Mouse (Mus musculus) Patski (cell line): ENCODE data around the gene Abca8b. TPM values are rescaled to one million over a fixed set of nuclear protein-coding genes. Genes with fewer than 3 reads are reported as not detected.

Experiments used
- ATAC-seq: fragments of 100-300 bp; one replicate; pipeline ENCODE4 v1.8.0; 2021
- CTCF ChIA-PET: fragments of 350-600 bp; sonication (Branson Sonifier 250); formaldehyde crosslinking; loops from one replicate; lab custom pipeline; 2022; ENCODE audit warnings: inconsistent platforms; lab: Charles Lee
- POLR2A ChIA-PET: fragments of 350-600 bp; sonication (Branson Sonifier 250); formaldehyde crosslinking; loops from one replicate; lab custom pipeline; 2022; ENCODE audit warnings: antibody characterized with exemption, inconsistent platforms; lab: Charles Lee
- DNase-seq: peaks from one replicate; pipeline ENCODE4 v3.0.0-alpha.2; 2011; ENCODE audit warnings: low read depth, low spot score
- H3K27me3 ChIP-seq: fragments of 371-371 bp; one replicate; pipeline ENCODE4 v1.5.1; 2021
- CTCF ChIP-seq: fragments of 100-300 bp; IDR thresholded peaks from one replicate; pipeline ENCODE4 v1.5.1; 2021
- in situ Hi-C: fragments of 300-500 bp; cut with MboI; formaldehyde crosslinking; loops from 3 replicates; pipeline ENCODE4 v1.11.1; 2018; ENCODE audit warnings: low pct_unique_long_range_greater_than_20kb, mixed read lengths
- polyA plus RNA-seq: library from polyadenylated mRNA; unstranded; gene quantifications from one replicate; pipeline ENCODE4 v1.2.3, GENCODE M21; 2021

Gene Abca8b
- polyA plus RNA-seq, 1 experiment from 2014 or later = 1.8 TPM

DNA sequence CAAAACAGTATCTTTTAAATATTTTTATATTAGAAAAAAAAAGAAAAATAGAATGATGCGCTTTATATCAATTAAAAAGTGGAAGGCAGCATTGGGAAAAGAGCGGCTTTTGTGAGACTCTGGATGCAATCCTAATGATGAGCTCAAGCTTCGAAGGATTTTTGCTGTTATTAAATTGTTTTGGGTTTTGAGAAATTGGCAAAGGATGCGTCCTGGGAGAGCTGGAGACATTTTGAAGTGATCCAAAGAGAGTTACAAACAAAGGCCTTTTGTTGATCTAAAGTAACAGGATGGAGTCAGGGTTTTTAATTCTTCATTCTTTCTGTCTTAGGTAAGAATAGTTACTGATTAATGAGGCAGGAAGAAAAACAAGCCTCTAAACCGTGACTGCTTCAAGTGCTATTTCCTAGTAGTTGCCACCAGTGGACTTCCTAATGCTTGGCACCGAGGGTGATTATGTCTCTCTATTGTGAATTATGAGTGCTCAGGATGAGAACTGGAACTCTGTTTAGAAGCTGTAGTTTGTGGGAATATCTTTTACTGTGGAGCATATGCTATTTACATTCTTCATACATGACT, 99.6 kb downstream of the Abca8b start:
- H3K27me3 ChIP-seq = no peaks in the 10 kb centered on the region
- in situ Hi-C loops = no loop called here
- CTCF ChIA-PET = no interaction called here

DNA sequence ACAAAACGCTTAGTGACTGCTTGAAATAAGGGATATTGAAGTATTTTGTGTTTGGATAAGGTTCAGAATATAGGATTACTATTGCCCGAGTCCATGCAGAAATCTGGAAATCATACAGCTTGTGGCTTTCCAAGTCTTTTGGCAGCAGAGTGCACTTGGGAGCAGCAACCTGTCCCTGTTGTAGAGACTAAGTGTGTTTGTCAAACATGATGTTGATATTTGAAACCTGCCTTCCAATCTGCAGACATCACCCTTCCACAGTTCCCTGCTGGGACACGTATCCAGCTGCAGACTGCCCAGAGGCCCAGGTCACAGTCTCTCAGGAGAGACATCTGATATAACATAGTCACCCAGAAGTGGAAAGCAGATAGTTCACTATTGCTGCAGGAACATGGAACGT, 100.1 kb downstream of the Abca8b start:
- CTCF ChIA-PET = no interaction called here
- ATAC-seq (peak; percentile 9), DNase-seq (no peak)
- no peak for TF ChIP-seq CTCF
- in situ Hi-C loops = no loop called here
- POLR2A ChIA-PET = no interaction called here
- H3K27me3 ChIP-seq = no peaks in the 10 kb centered on the region

More for the DNA sequence above, 99.6 kb downstream of the Abca8b start:
- DNase-seq = peak; percentile 61
- no peak for TF ChIP-seq CTCF
- ATAC-seq = peak; percentile 97
- POLR2A ChIA-PET = no interaction called here

DNA sequence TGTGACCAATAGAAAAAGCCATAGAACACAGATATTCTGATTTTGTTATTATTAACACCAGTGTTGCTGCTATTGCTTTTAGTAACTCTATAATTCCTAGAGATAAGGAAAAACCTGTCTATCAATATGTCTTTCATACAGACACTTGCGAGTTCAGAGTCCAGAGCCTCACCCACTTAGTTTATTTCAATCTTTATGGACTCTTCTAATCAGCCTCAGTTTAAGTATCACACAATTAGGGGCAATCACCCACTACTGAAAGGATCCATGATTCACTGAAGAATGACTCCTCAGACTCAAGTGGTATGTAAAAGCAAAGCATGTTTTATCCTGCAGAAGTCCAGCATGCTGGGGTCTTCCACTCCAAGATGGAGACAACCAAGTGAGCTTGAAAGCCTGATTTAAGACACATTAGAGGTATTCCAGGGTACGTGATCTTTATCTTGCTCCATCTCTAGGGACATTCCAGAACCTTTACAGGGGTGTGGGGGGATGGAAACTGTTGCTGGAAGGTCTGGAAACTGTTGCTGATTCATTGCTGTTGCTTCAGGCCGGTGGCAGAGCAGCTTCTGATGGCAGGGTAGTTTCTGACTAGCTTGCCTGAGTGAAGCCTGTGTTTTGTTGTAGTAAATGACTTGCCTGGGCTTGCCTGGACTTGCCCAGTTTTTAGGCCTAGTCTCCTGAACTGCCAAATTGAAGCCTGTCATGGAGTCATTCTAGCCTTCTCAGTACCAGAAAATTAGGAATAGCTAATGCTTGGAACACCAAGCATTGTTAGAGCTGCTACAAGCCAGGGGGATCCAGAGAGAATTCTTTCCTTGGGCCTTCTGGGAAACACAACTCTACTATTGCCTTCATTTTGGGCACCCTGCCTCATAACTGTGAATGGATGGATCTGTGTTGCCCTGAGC, 101.5 kb downstream of the Abca8b start:
- ChIA-PET POLR2A (no interaction called here), CTCF (interaction anchor here (1.0 kb wide), 1 partner anchor 192 kb away, joined by 3 read pairs; no protein-coding TSS in a partner anchor)
- ATAC-seq = no peak
- H3K27me3 ChIP-seq = no peaks in the 10 kb centered on the region
- no peak for DNase-seq
- TF ChIP-seq CTCF = no peak
- in situ Hi-C loops = no loop called here

DNA sequence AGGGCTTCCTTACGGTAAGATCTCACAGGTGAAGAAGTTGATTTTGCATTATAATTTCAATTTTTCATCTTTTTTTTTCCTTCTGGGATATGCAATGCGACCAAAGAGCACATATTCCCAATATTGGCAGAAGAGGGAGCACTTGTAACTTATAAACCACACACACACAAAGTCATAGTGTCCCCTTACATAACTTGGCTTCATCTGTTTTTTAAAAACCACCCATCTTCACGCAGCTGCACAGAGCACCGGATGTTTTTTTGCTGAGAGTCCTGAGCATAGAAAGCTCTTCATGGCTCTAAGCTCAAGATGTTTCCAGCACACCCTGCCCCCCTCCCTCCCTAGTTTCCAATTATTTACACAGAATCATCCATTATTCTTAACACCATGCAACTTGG, 103.7 kb downstream of the Abca8b start:
- in situ Hi-C loops = no loop called here
- H3K27me3 ChIP-seq = no peaks in the 10 kb centered on the region
- CTCF ChIA-PET = interaction anchor here (0.8 to 2.0 kb wide), 7 partner anchors 8 to 389 kb away, joined by 3 to 6 read pairs (median 3); no protein-coding TSS in a partner anchor
- DNase-seq (no peak), ATAC-seq (no peak)
- POLR2A ChIA-PET = no interaction called here
- peak; percentile 44 for TF ChIP-seq CTCF

DNA sequence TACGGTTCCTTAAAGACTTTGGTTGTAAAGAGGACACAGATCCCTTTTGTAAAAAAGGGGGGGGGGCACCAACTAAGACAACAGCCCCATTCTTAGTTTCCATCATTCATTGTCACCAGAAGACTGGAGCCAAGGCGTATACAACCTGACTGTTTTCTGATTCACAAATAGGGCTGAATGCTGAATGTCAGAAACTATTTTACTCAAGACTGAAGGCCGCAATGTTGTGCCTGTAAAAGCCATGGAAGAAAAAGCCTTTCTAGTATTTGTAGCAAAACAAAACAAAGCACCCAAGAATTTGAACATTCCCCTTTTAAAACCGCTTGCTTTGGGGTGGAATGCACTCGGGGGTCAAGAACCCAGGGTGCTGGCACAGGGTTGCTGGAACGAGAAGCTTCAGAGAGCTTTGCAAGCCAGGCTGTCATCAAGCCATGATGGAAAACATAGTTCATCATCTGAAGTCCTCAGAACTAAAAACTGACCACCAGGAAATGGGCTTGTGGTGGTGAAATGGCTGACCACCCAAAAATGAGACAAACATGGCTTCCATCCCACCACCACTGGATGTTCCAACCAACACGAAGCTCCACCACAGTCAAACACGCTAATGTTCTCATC, 104.2 kb downstream of the Abca8b start:
- TF ChIP-seq CTCF = no peak
- no peak for ATAC-seq
- POLR2A ChIA-PET = no interaction called here
- no peaks in the 10 kb centered on the region for H3K27me3 ChIP-seq
- no peak for DNase-seq
- in situ Hi-C loops = no loop called here
- CTCF ChIA-PET = interaction anchor here (0.8 to 2.0 kb wide), 4 partner anchors 9 to 390 kb away, joined by 3 to 6 read pairs (median 3); no protein-coding TSS in a partner anchor

DNA sequence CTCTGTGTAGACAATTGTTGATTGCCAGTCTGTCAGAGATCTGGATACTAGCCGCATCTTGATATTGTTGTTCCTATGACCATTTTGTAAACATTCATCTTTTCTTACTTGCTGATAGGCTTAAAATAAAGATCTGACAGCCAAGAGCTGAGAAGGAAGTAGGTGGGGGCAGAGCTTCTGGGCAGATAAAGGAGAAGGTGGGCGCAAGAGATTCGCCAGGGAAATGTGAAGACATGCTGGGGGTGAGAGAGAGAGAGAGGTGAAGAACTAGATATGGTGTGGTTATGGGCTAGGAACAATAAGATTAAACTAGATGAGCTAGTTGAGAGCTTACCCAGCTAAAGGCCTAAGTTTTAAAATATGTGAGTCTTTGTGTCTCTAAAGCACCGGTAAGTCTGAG, 106.0 kb downstream of the Abca8b start:
- CTCF ChIA-PET = interaction anchor here (1.0 kb wide), 2 partner anchors 8 to 21 kb away, joined by 3 to 5 read pairs; no protein-coding TSS in a partner anchor

DNA sequence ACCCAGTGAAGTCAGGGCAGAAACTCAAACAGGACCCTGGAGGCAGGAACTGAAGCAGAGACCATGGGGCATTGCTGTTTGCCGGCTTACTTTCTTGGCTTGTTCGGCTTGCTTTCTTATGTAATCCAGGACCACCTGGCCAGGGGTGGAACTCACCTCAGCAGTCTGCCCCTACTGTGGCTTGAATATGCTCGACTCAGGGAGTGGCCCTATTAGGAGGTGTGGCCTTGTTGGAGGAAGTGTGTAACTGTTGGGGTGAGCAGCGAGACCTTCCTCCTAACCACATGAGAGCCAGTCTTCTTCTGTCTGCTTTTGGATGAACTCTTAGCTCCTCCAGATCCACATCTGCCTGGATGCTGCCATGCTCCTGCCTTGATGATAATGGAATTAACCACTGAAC, 108.9 kb downstream of the Abca8b start:
- ChIA-PET CTCF (no interaction called here), POLR2A (no interaction called here)
- no peaks in the 10 kb centered on the region for H3K27me3 ChIP-seq
- TF ChIP-seq CTCF = no peak
- in situ Hi-C loops = no loop called here
- ATAC-seq (no peak), DNase-seq (no peak)

More for the DNA sequence above, 106.0 kb downstream of the Abca8b start:
- ATAC-seq (no peak), DNase-seq (no peak)
- TF ChIP-seq CTCF = no peak
- POLR2A ChIA-PET = interaction anchor here (0.6 kb wide), 1 partner anchor 208 kb away, joined by 8 read pairs; no protein-coding TSS in a partner anchor
- in situ Hi-C loops = no loop called here
- H3K27me3 ChIP-seq = no peaks in the 10 kb centered on the region

DNA sequence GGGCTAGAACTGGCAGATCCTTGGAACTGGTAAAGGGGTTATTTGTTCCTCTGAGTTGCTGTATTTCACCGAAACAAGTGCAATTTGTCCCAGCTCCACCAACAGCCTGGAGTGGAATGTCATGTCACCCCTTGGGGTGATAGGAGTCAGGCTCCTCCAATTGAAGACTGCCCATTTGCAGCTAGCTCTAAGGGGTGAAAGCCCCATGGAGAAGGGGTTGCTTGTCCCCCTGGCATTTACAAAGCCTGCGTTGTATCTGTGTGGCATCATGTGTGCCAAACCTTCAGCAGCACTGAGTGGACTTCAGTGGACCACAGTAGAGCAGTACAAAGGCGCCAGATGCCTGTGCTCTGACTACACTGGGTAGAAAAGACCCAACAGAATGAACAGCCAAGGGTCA, 110.1 kb downstream of the Abca8b start:
- H3K27me3 ChIP-seq = no peaks in the 10 kb centered on the region
- no peak for DNase-seq
- TF ChIP-seq CTCF = no peak
- CTCF ChIA-PET = interaction anchor here (0.9 to 1.8 kb wide), 2 partner anchors 25 to 386 kb away, joined by 3 to 4 read pairs; no protein-coding TSS in a partner anchor
- POLR2A ChIA-PET = no interaction called here
- no peak for ATAC-seq
- in situ Hi-C loops = no loop called here

DNA sequence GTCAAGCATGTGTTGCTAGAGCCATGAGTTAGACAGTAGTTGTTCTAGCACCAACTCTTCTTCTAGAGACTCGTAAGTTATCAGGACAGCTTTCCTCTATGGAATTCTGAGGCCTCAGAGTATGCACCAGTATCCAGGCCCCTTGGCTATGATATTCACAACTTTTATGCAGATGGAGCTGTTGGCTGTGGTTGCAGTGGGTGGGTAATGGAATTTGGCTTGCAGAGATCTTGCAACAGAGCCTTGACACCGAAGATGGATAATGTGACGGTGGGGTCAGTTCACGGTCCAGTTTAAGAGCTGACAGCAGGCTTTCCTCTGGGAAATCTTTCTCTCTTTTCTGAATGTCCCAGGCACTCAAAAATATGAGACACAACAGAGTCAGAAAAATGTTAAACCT, 110.8 kb downstream of the Abca8b start:
- no peak for ATAC-seq
- DNase-seq = no peak
- no peak for TF ChIP-seq CTCF
- ChIA-PET POLR2A (no interaction called here), CTCF (interaction anchor here (0.9 to 1.8 kb wide), 4 partner anchors 8 to 388 kb away, joined by 3 to 5 read pairs (median 4); no protein-coding TSS in a partner anchor)
- H3K27me3 ChIP-seq = no peaks in the 10 kb centered on the region
- in situ Hi-C loops = no loop called here

DNA sequence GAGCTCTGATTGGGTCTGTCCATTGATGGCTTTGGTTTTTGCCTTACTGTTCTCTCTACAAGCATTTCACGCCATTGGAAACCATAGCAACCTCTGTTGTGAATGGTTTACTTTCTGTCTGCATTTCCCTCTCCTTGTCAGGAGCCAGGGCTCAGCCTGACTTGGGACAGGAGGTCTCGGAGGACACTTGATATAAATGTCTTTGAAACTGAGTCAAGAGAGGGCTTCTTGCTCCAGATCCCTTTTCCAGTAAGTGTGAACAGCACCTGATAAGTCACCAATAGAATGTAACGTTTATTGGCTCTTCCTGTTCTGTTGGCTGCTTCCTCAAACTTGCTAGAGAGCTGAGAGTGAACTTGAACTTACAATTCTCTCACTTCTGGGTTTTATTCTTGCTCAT, 111.5 kb downstream of the Abca8b start:
- DNase-seq (no peak), ATAC-seq (no peak)
- CTCF ChIA-PET = interaction anchor here (0.9 to 1.8 kb wide), 3 partner anchors 8 to 389 kb away, joined by 3 to 5 read pairs (median 4); no protein-coding TSS in a partner anchor
- H3K27me3 ChIP-seq = no peaks in the 10 kb centered on the region
- TF ChIP-seq CTCF = no peak
- in situ Hi-C loops = no loop called here
- POLR2A ChIA-PET = no interaction called here

Other genes starting within 250 kb of the Abca8b start
- not detected for gene 1700012B07Rik, start 167.8 kb downstream of the Abca8b start, polyA plus RNA-seq
- 0.23 TPM for gene Abca8a, start 100.1 kb upstream of the Abca8b start, polyA plus RNA-seq
- 0.92 TPM for gene Abca9, start 172.4 kb upstream of the Abca8b start, polyA plus RNA-seq